Mouse (Mus musculus) stomach, postnatal 0 days (tissue): ENCODE results near the gene Tnfaip6. TPM values are rescaled to one million over a fixed set of nuclear protein-coding genes. Genes with fewer than 3 reads are reported as not detected.
A peak's percentile ranks its signal among the peaks of the same experiment; 100 is the strongest.

Source experiments
- ATAC-seq: fragments of 200-750 bp; cut with Nextera tagmentation; 2 replicates; pipeline ENCODE4 v1.8.0; 2017; ENCODE audit not compliant: low FRiP score, low TSS enrichment
- DNase-seq: peaks from one replicate; pipeline ENCODE4 v3.0.0-alpha.2; 2016; ENCODE audit warnings: low spot score
- H3K27ac ChIP-seq: fragments of 300-500 bp; sonication (generic); replicated peaks from 2 replicates; pipeline ENCODE4 v1.5.1; 2014; ENCODE audit warnings: mild to moderate bottlenecking, control low read depth
- H3K27me3 ChIP-seq: fragments of 300-500 bp; sonication (generic); 2 replicates; pipeline ENCODE4 v1.6.1; 2014; ENCODE audit warnings: low read length; ENCODE audit not compliant: control insufficient read depth, insufficient read depth
- H3K36me3 ChIP-seq: fragments of 300-500 bp; sonication (generic); 2 replicates; pipeline ENCODE4 v1.6.1; 2014; ENCODE audit warnings: low read length, mixed read lengths; ENCODE audit not compliant: control insufficient read depth, insufficient read depth
- H3K4me1 ChIP-seq: fragments of 300-500 bp; sonication (generic); replicated peaks from 2 replicates; pipeline ENCODE4 v1.6.1; 2014; ENCODE audit warnings: antibody characterized with exemption; ENCODE audit not compliant: control insufficient read depth, insufficient read depth
- H3K4me2 ChIP-seq: fragments of 300-500 bp; sonication (generic); replicated peaks from 2 replicates; pipeline ENCODE4 v1.6.1; 2014; ENCODE audit warnings: low read depth, mild to moderate bottlenecking, control low read depth, moderate library complexity
- H3K4me3 ChIP-seq: fragments of 300-500 bp; sonication (generic); 2 replicates; pipeline ENCODE4 v1.5.1; 2014; ENCODE audit warnings: low read depth, low read length, control low read depth
- H3K9ac ChIP-seq: fragments of 300-500 bp; sonication (generic); 2 replicates; pipeline ENCODE4 v1.6.1; 2014; ENCODE audit warnings: mild to moderate bottlenecking, low read length, control low read depth, mixed read lengths
- H3K9me3 ChIP-seq: fragments of 300-500 bp; sonication (generic); 2 replicates; pipeline ENCODE4 v1.6.1; 2016; ENCODE audit warnings: low read length; ENCODE audit not compliant: control insufficient read depth
- CTCF ChIP-seq: IDR thresholded peaks from 2 replicates; pipeline ENCODE4 v1.5.1; 2016; ENCODE audit warnings: antibody characterized with exemption, low read depth, mild to moderate bottlenecking, moderate library complexity
- EP300 ChIP-seq: optimal IDR thresholded peaks from 2 replicates; pipeline ENCODE3; 2016; ENCODE audit warnings: antibody characterized with exemption
- WGBS: fragments of 180-500 bp; shearing (Covaris S2); extraction: QIAGEN DNeasy Blood & Tissue Kit; methylation state at CpG from one replicate; pipeline ENCODE4 v1.1.7; 2014; 5-methylcytosine and 5-hydroxymethylcytosine counted together
- polyA plus RNA-seq: library from polyadenylated mRNA; unstranded; fragments of >200 nt; fragmentation: Nextera tagmentation; extraction: Ambion mirVana; gene quantifications from 2 replicates; pipeline ENCODE4 v1.2.1, GENCODE M21; 2015

Tnfaip6 gene
- polyA plus RNA-seq, 1 experiment from 2014 or later: 4.8 TPM

- Histone ChIP-seq H3K4me2 (no peak overlapping the region), H3K9ac (no peak overlapping the region), H3K9me3 (no peaks in the 10 kb centered on the region), H3K36me3 (no peaks in the 10 kb centered on the region), H3K4me1 (no peaks in the 10 kb centered on the region), H3K27me3 (no peaks in the 10 kb centered on the region), H3K27ac (no peak overlapping the region), H3K4me3 (no peak overlapping the region)
- ATAC-seq: no peak
- 60% methylated on average over 4 of the region's 4 CpGs for WGBS
- no peak for DNase-seq
- no peak for TF ChIP-seq CTCF
- no peak for TF ChIP-seq EP300
These were observed 6.3 kb upstream of the Tnfaip6 start for GRCm38 (mm10) chr2:52031491-52031890.

- TF ChIP-seq CTCF (no peak), EP300 (no peak)
- H3K27ac ChIP-seq: no peak overlapping the region
- no peak overlapping the region for H3K4me3 ChIP-seq
- H3K4me2 ChIP-seq: no peak overlapping the region
- H3K9me3 ChIP-seq: no peaks in the 10 kb centered on the region
- no peaks in the 10 kb centered on the region for H3K4me1 ChIP-seq
- H3K27me3 ChIP-seq: no peaks in the 10 kb centered on the region
- DNase-seq (no peak), ATAC-seq (no peak)
- 78% methylated on average over 4 of the region's 4 CpGs for WGBS
- H3K9ac ChIP-seq: no peak overlapping the region
- no peaks in the 10 kb centered on the region for H3K36me3 ChIP-seq
These were observed 3.2 kb upstream of the Tnfaip6 start for GRCm38 (mm10) chr2:52034601-52035000.

GRCm38 (mm10) chr2:52035144-52035543 is 2.7 kb upstream of the Tnfaip6 start:
- TF ChIP-seq CTCF (no peak), EP300 (no peak)
- ATAC-seq: no peak
- no peak overlapping the region for H3K4me3 ChIP-seq

GRCm38 (mm10) chr2:52036929-52037595 is 747 bp upstream of the Tnfaip6 start:
- TF ChIP-seq CTCF (no peak), EP300 (no peak)
- Histone ChIP-seq H3K4me3 (peak overlapping the region; percentile 32; the same call in 1 of the 2 replicates), H3K27ac (no peak overlapping the region), H3K9me3 (no peaks in the 10 kb centered on the region), H3K36me3 (no peaks in the 10 kb centered on the region), H3K4me1 (no peaks in the 10 kb centered on the region), H3K4me2 (peak overlapping the region; percentile 36), H3K9ac (no peak overlapping the region), H3K27me3 (no peaks in the 10 kb centered on the region)
- ATAC-seq (no peak), DNase-seq (no peak)
- 51% methylated on average over 9 of the region's 11 CpGs for WGBS

More at GRCm38 (mm10) chr2:52035144-52035543, 2.7 kb upstream of the Tnfaip6 start:
- H3K36me3 ChIP-seq: no peaks in the 10 kb centered on the region
- no peaks in the 10 kb centered on the region for H3K27me3 ChIP-seq
- DNase-seq: no peak
- no peak overlapping the region for H3K9ac ChIP-seq
- H3K9me3 ChIP-seq: no peaks in the 10 kb centered on the region
- H3K27ac ChIP-seq: no peak overlapping the region
- WGBS: 68% methylated on average over 4 of the region's 4 CpGs
- H3K4me2 ChIP-seq: no peak overlapping the region
- H3K4me1 ChIP-seq: no peaks in the 10 kb centered on the region

- Histone ChIP-seq H3K9ac (no peak overlapping the region), H3K4me2 (peak overlapping the region; percentile 36; the same call in 1 of the 2 replicates), H3K27ac (no peak overlapping the region), H3K27me3 (no peaks in the 10 kb centered on the region), H3K4me3 (no peak overlapping the region), H3K36me3 (no peaks in the 10 kb centered on the region), H3K9me3 (no peaks in the 10 kb centered on the region), H3K4me1 (no peaks in the 10 kb centered on the region)
- WGBS: 56% methylated on average over 5 of the region's 5 CpGs
- TF ChIP-seq EP300: no peak
- no peak for ATAC-seq
- no peak for DNase-seq
These were observed 749 bp downstream of the Tnfaip6 start for GRCm38 (mm10) chr2:52038558-52038957.

GRCm38 (mm10) chr2:52039083-52039801 is 1.4 kb downstream of the Tnfaip6 start:
- 87% methylated on average over 8 of the region's 8 CpGs for WGBS
- TF ChIP-seq CTCF: no peak
- no peak for TF ChIP-seq EP300
- Histone ChIP-seq H3K4me2 (no peak overlapping the region), H3K9me3 (no peaks in the 10 kb centered on the region), H3K36me3 (no peaks in the 10 kb centered on the region), H3K4me3 (no peak overlapping the region), H3K27me3 (no peaks in the 10 kb centered on the region), H3K4me1 (no peaks in the 10 kb centered on the region), H3K27ac (no peak overlapping the region), H3K9ac (no peak overlapping the region)
- no peak for ATAC-seq
- DNase-seq: no peak
